Mouse (Mus musculus) testis, adult 2 months (tissue): ENCODE results near the gene Rcc1. TPM values are rescaled to one million over a fixed set of nuclear protein-coding genes. Genes with fewer than 3 reads are reported as not detected.

ENCODE experiments used
- H3K27ac ChIP-seq: fragments of 200-500 bp; 2 replicates; pipeline ENCODE4 v1.5.1; 2012; ENCODE audit warnings: low read depth, low read length; ENCODE audit not compliant: control insufficient read depth, insufficient read depth
- H3K27me3 ChIP-seq: fragments of 200-500 bp; 2 replicates; pipeline ENCODE4 v1.6.1; 2012; ENCODE audit warnings: mild to moderate bottlenecking, low read length, moderate library complexity; ENCODE audit not compliant: control insufficient read depth, insufficient read depth
- H3K36me3 ChIP-seq: fragments of 200-500 bp; 2 replicates; pipeline ENCODE4 v1.6.1; 2012; ENCODE audit warnings: mild to moderate bottlenecking, low read length; ENCODE audit not compliant: control insufficient read depth, insufficient read depth
- H3K4me1 ChIP-seq: fragments of 200-500 bp; 2 replicates; pipeline ENCODE4 v1.6.1; 2012; ENCODE audit warnings: low read length; ENCODE audit not compliant: control insufficient read depth, insufficient read depth
- H3K4me3 ChIP-seq: fragments of 200-500 bp; 2 replicates; pipeline ENCODE4 v1.5.1; 2012; ENCODE audit warnings: low read depth, mild to moderate bottlenecking, low read length, moderate library complexity, mixed read lengths; ENCODE audit not compliant: control insufficient read depth
- CTCF ChIP-seq: fragments of 200-500 bp; IDR thresholded peaks from 2 replicates; pipeline ENCODE4 v1.5.1; 2012; ENCODE audit warnings: low read depth, mild to moderate bottlenecking, inconsistent platforms, low read length, moderate library complexity; ENCODE audit not compliant: control insufficient read depth, insufficient read depth, insufficient replicate concordance
- POLR2A ChIP-seq: fragments of 200-500 bp; IDR thresholded peaks from 2 replicates; pipeline ENCODE4 v1.6.1; 2012; ENCODE audit warnings: low read depth, mild to moderate bottlenecking, inconsistent platforms, low read length, moderate library complexity; ENCODE audit not compliant: control insufficient read depth
- polyA plus RNA-seq: library from polyadenylated mRNA; depleted of rRNA; stranded (reverse); fragments of >200 nt; gene quantifications from 2 replicates; pipeline ENCODE4 v1.2.3, GENCODE M21; 2012

The Rcc1 gene
- polyA plus RNA-seq, 1 experiment, result 179 TPM

DNA sequence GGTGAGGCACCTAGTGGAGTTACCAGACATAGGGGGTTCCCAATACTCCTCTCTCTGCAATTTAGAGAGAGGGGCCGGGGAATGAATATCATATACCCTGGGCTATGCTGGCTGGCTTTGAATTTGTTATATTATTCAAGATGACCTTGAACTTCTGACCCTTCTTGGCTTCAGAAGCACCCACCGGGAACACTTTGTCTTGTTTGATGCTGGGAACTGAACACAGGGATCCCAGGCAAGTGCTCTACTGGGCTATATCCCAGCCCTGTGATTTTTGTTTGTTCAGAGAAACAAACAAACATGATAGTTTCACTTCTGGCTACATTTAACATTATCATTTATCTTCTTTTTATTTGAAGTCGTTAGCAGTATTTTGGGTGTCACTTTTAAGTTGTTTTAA lies 2.0 kb upstream of the Rcc1 start:
- TF ChIP-seq CTCF (no peak), POLR2A (no peak)
- no peaks in the 10 kb centered on the region; the same call in 1 of the 2 replicates for H3K36me3 ChIP-seq
- 0 out of 2 replicates have a peak overlapping the region, but pooled peaks have one; percentile 8 for H3K27ac ChIP-seq

DNA sequence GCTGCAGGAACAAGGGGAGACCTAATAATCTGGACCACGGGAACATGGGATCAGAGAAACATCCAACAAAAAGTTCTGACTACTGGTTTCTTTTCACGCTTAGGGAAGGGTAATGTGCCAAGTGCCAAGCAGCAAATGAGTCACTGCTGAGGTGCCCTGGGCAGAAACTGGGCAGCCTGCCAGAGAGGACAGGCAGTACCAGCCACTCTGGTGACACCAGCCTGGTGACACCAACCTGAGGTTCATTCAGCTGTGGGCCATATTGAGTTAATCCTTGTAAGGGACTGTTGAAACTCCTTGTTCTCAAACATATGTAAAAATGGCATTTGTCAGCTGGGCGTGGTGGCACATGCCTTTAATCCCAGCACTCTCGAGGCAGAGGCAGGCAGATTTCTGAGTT lies 1.2 kb upstream of the Rcc1 start:
- peaks cover 7% of the 10 kb centered on the region for H3K4me1 ChIP-seq
- H3K4me3 ChIP-seq, result peak overlapping the region; percentile 91
- H3K27me3 ChIP-seq, result no peaks in the 10 kb centered on the region
- peak overlapping the region; percentile 96; the same call in 1 of the 2 replicates for H3K27ac ChIP-seq
- no peaks in the 10 kb centered on the region; the same call in 1 of the 2 replicates for H3K36me3 ChIP-seq
- TF ChIP-seq CTCF, result no peak
- no peak for TF ChIP-seq POLR2A

More for the DNA sequence above, 2.0 kb upstream of the Rcc1 start:
- Histone ChIP-seq H3K27me3 (no peaks in the 10 kb centered on the region), H3K4me3 (peak overlapping the region; percentile 49), H3K4me1 (peaks cover 7% of the 10 kb centered on the region)

DNA sequence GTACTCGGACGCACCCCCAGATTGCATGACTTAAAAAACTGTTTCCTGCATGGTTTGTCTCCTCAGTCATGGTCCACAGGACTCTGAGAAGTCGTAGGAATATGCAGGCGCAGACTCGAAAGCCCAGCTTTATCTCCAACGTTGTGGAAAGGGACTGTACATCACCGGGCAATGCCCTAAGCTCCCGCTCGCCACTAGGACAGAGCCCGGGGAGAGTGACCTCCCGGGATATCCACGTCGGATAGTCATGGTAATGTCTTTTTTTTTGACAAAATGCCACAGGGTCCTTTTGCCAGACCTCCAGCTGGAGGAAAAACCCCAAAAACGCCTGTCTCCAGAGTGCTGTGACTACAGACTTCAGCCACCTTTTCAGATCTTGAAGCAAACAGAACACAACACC lies 666 bp downstream of the Rcc1 start:
- H3K27me3 ChIP-seq, result no peaks in the 10 kb centered on the region
- TF ChIP-seq POLR2A (no peak), CTCF (no peak)
- peaks cover 7% of the 10 kb centered on the region for H3K4me1 ChIP-seq
- no peaks in the 10 kb centered on the region; the same call in 1 of the 2 replicates for H3K36me3 ChIP-seq
- H3K27ac ChIP-seq, result peak overlapping the region; percentile 96
- peak overlapping the region; percentile 91 for H3K4me3 ChIP-seq

DNA sequence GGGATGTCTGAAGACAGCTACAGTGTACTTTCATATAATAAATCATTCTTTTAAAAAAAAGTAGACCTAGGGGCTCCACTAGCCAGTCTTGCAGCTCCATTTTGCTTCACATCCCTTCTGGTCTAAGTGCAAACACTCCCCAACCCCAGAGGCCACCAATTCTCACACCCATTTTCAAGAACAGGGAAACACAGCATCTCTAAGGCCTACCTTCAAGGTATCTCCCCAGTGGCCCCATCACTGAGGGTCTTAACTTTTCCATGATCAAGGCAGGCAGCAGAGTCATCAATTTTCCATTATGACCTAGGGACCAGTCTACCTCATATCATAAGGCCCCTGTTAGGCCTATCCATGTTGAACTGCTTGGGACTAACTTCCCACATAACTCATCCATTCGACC lies 2.0 kb downstream of the Rcc1 start:
- H3K27ac ChIP-seq, result peak overlapping the region; percentile 80
- peaks cover 7% of the 10 kb centered on the region for H3K4me1 ChIP-seq
- peak overlapping the region; percentile 55 for H3K4me3 ChIP-seq
- H3K36me3 ChIP-seq, result no peaks in the 10 kb centered on the region; the same call in 1 of the 2 replicates
- H3K27me3 ChIP-seq, result no peaks in the 10 kb centered on the region
- TF ChIP-seq POLR2A, result no peak
- no peak for TF ChIP-seq CTCF

DNA sequence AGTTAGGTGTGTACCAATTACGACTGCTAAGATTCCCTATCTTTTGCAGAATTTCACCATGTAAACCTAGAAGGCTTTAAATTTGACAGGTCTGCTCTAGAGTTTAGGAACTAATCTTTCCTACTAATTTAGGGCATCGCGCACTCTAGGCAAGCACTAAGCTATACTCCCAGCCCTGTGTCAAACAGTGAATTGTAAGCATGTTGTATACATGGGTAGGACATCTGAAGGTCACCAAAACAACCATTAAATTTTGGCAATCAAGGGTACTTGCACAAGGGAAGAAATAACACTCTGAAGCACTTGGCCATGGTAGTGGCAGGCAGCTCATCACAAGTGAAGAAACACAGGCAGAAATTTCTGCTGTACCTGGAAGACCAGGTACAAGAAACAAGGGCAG lies 2.6 kb downstream of the Rcc1 start:
- H3K4me1 ChIP-seq, result peaks cover 4% of the 10 kb centered on the region
- no peaks in the 10 kb centered on the region for H3K27me3 ChIP-seq
- H3K27ac ChIP-seq, result peak overlapping the region; percentile 80
- TF ChIP-seq POLR2A, result no peak
- H3K36me3 ChIP-seq, result no peaks in the 10 kb centered on the region; the same call in 1 of the 2 replicates
- peak overlapping the region; percentile 55; the same call in 1 of the 2 replicates for H3K4me3 ChIP-seq

DNA sequence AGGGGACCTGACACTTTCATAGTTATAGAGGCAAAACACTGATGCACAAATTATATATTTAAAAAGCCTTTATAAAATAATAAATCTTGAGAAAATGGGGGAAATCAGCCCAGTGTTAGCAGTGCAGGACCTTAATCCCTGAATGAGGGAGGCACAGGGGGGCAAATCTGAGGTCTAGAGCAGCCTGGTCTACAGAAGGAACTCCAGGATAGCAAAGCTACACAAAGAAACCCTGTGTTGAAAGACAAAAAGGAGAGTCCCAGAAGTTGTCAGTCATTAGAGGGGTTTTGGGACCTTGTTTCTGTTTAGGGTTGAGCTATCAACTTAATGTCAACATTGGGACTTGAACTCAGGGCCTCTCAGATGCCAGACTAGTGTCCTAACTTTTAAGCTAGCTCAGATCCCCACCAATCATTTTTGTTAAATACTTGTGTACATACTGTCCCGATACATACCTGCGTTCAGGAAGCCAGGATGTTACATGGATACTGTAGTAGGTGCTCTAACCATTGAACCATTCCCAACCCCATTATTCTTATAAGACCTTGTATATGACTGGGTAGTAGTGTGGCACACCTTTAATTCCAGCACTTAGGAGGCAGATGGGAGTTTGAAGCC lies 3.2 kb downstream of the Rcc1 start:
- Histone ChIP-seq H3K4me3 (peak overlapping the region; percentile 50; the same call in 1 of the 2 replicates), H3K27me3 (no peaks in the 10 kb centered on the region), H3K4me1 (peaks cover 4% of the 10 kb centered on the region), H3K27ac (no peak overlapping the region), H3K36me3 (no peaks in the 10 kb centered on the region; the same call in 1 of the 2 replicates)
- TF ChIP-seq POLR2A (no peak), CTCF (no peak)

DNA sequence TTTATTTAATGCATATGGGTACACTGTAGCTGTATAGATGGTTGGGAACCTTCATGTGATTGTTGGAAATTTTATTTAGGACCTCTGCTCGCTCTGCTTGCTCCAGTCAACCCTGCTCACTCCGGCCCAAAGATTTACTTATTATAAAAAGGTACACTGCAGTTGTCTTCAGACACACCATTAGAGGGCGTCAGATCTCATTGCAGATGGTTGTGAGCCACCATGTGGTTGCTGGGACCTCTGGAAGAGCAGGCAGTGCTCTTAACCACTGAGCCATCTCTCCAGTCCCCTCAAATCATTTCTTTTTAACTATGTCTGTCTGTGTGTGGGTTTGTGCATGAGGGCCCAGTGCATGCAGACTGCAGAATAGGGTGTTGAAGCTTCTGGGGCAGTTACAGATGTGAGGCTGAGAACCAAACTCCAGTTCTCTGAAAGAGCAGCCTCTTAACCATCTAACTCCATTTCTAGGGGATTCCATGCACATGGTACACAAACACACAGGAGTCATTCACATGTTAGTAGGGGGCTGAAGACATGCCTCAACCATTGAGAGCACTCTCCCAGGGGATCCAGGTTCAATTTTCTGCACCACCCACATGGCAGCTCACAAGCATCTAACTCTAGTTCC lies 3.8 kb downstream of the Rcc1 start:
- TF ChIP-seq POLR2A (no peak), CTCF (no peak)
- Histone ChIP-seq H3K4me3 (peak overlapping the region; percentile 1; the same call in 1 of the 2 replicates), H3K36me3 (no peaks in the 10 kb centered on the region; the same call in 1 of the 2 replicates), H3K27me3 (no peaks in the 10 kb centered on the region), H3K27ac (no peak overlapping the region), H3K4me1 (peaks cover 4% of the 10 kb centered on the region)
